Mouse (Mus musculus) embryonic fibroblast, embryonic 13.5 days (primary cell): Measurements from ENCODE around the gene Med20. TPM values are rescaled to one million over a fixed set of nuclear protein-coding genes. Genes with fewer than 3 reads are reported as not detected.

Source experiments
- H3K27ac ChIP-seq: 2 replicates; pipeline ENCODE4 v1.5.1; 2012; ENCODE audit warnings: low read length, control low read depth, inconsistent platforms; ENCODE audit not compliant: insufficient read depth
- H3K4me1 ChIP-seq: 2 replicates; pipeline ENCODE4 v1.6.1; 2011; ENCODE audit warnings: low read length; ENCODE audit not compliant: control insufficient read depth, insufficient read depth
- H3K4me3 ChIP-seq: 2 replicates; pipeline ENCODE4 v1.5.1; 2011; ENCODE audit warnings: mild to moderate bottlenecking, control low read depth, low read length; ENCODE audit not compliant: insufficient read depth
- CTCF ChIP-seq: IDR thresholded peaks from 2 replicates; pipeline ENCODE4 v1.5.1; 2011; ENCODE audit warnings: mild to moderate bottlenecking, control low read depth, low read length, moderate library complexity, borderline replicate concordance; ENCODE audit not compliant: insufficient read depth
- POLR2A ChIP-seq: IDR thresholded peaks from 2 replicates; pipeline ENCODE4 v1.6.1; 2011; ENCODE audit warnings: low read depth, mild to moderate bottlenecking, control low read depth, low read length, moderate library complexity
- polyA plus RNA-seq: library from polyadenylated mRNA; stranded (reverse); fragments of >200 nt; gene quantifications from 2 replicates; pipeline ENCODE4 v1.2.4, GENCODE M21; 2011; ENCODE audit warnings: low read depth; ENCODE audit not compliant: missing spikeins, insufficient read length

Gene Med20
- polyA plus RNA-seq, 1 experiment: 28.9 TPM

GRCm38 (mm10) chr17:47671988-47672310, 60.6 kb downstream of the Med20 start:
- Histone ChIP-seq H3K27ac (no peak overlapping the region), H3K4me1 (peaks cover 3% of the 10 kb centered on the region; the same call in 1 of the 2 replicates), H3K4me3 (peak overlapping the region; percentile 18)
- TF ChIP-seq POLR2A (no peak), CTCF (no peak)

- no peak for TF ChIP-seq CTCF
- peak; percentile 43; the same call in 1 of the 2 replicates for TF ChIP-seq POLR2A
- Histone ChIP-seq H3K4me1 (peaks cover 3% of the 10 kb centered on the region; the same call in 1 of the 2 replicates), H3K27ac (no peak overlapping the region), H3K4me3 (peak overlapping the region; percentile 25)
These were observed 61.1 kb downstream of the Med20 start for GRCm38 (mm10) chr17:47672311-47673111.

Other genes starting within 250 kb of the Med20 start
- 51.8 and 54.7 TPM in 2 replicates for gene Mrps10, start 242.7 kb upstream of the Med20 start, polyA plus RNA-seq
- 0.32 TPM in 1 of 2 replicates, not detected in the other for gene Guca1b, start 226.2 kb upstream of the Med20 start, polyA plus RNA-seq
- 1.6 and 3.8 TPM in 2 replicates for gene Guca1a, start 211.0 kb upstream of the Med20 start, polyA plus RNA-seq
- 1.1 and 1.4 TPM in 2 replicates for gene AI661453, start 175.0 kb upstream of the Med20 start, polyA plus RNA-seq
- gene 1700001C19Rik, start 174.2 kb upstream of the Med20 start, polyA plus RNA-seq: 0.82 TPM in 1 of 2 replicates, not detected in the other
- 10.5 and 16.0 TPM in 2 replicates for gene Taf8, start 109.3 kb upstream of the Med20 start, polyA plus RNA-seq
- 159 and 169 TPM in 2 replicates for gene Ccnd3, start 106.5 kb upstream of the Med20 start, polyA plus RNA-seq
- gene Bysl, start 90 bp upstream of the Med20 start, polyA plus RNA-seq: 11.6 and 17.0 TPM in 2 replicates
- gene Gm20517, start within 50 bp of the Med20 start, polyA plus RNA-seq: 2.5 and 2.8 TPM in 2 replicates
- gene Usp49, start 19.1 kb downstream of the Med20 start, polyA plus RNA-seq: 7.2 and 8.8 TPM in 2 replicates
- gene Tomm6, start 76.8 kb downstream of the Med20 start, polyA plus RNA-seq: 150 and 175 TPM in 2 replicates
- gene Frs3, start 77.4 kb downstream of the Med20 start, polyA plus RNA-seq: 2.5 and 2.7 TPM in 2 replicates
- gene Gm21981, start 82.9 kb downstream of the Med20 start, polyA plus RNA-seq: 3.0 and 3.4 TPM in 2 replicates
- gene Prickle4, start 83.2 kb downstream of the Med20 start, polyA plus RNA-seq: not detected in 2 replicates
- gene Pgc, start 115.3 kb downstream of the Med20 start, polyA plus RNA-seq: not detected in 2 replicates
- gene Tfeb, start 125.4 kb downstream of the Med20 start, polyA plus RNA-seq: 4.7 and 6.5 TPM in 2 replicates
- gene Mdfi, start 223.1 kb downstream of the Med20 start, polyA plus RNA-seq: 8.8 and 13.7 TPM in 2 replicates